Mouse (Mus musculus) cerebellum, adult 8-10 months (tissue): ENCODE results near the gene Erlec1.

Experiments
- DNase-seq: peaks from one replicate; pipeline ENCODE4 v3.0.0; 2022

Erlec1 gene

GRCm38 (mm10) chr11:30954279-30954725 lies at the start of gene Erlec1:
TSS of gene Erlec1 (minus strand) at chr11:30954335.
- peak; percentile 80 for DNase-seq

GRCm38 (mm10) chr11:31001169-31001908 lies 47.2 kb upstream of the Erlec1 start:
- DNase-seq, result no peak

- DNase-seq, result no peak
Observed at GRCm38 (mm10) chr11:31000028-31000427, 45.9 kb upstream of the Erlec1 start.

GRCm38 (mm10) chr11:30998704-30999103 lies 44.6 kb upstream of the Erlec1 start:
- DNase-seq, result no peak

- no peak for DNase-seq
Observed at GRCm38 (mm10) chr11:30998199-30998598, 44.1 kb upstream of the Erlec1 start.

GRCm38 (mm10) chr11:30996670-30997069 lies 42.5 kb upstream of the Erlec1 start:
- no peak for DNase-seq

GRCm38 (mm10) chr11:30986625-30987017 lies 32.5 kb upstream of the Erlec1 start:
- peak; percentile 7 for DNase-seq

- DNase-seq, result peak; percentile 80
Observed at GRCm38 (mm10) chr11:30985877-30986624, 31.9 kb upstream of the Erlec1 start, which contains the start of gene Chac2. TSS of gene Chac2 (minus strand) at chr11:30986350.

GRCm38 (mm10) chr11:30985237-30985636 lies 31.1 kb upstream of the Erlec1 start:
- DNase-seq, result no peak

- peak; percentile 58 for DNase-seq
Observed at GRCm38 (mm10) chr11:30953469-30954154, 523 bp downstream of the Erlec1 start.

- DNase-seq, result no peak
Observed at GRCm38 (mm10) chr11:30952829-30953228, 1.3 kb downstream of the Erlec1 start.

- peak; percentile 68 for DNase-seq
Observed at GRCm38 (mm10) chr11:30943522-30943921, 10.6 kb downstream of the Erlec1 start.

- no peak for DNase-seq
Observed at GRCm38 (mm10) chr11:30928498-30928897, 25.6 kb downstream of the Erlec1 start.

GRCm38 (mm10) chr11:30928079-30928478 lies 26.1 kb downstream of the Erlec1 start:
- DNase-seq, result no peak

- no peak for DNase-seq
Observed at GRCm38 (mm10) chr11:30923283-30923682, 30.9 kb downstream of the Erlec1 start.

- DNase-seq, result no peak
Observed at GRCm38 (mm10) chr11:30920641-30921040, 33.5 kb downstream of the Erlec1 start.

GRCm38 (mm10) chr11:30912311-30912710 lies 41.8 kb downstream of the Erlec1 start:
- no peak for DNase-seq

- DNase-seq, result no peak
Observed at GRCm38 (mm10) chr11:30899312-30899711, 54.8 kb downstream of the Erlec1 start.

- DNase-seq, result no peak
Observed at GRCm38 (mm10) chr11:30896201-30896600, 57.9 kb downstream of the Erlec1 start.

- DNase-seq, result no peak
Observed at GRCm38 (mm10) chr11:30888153-30888552, 66.0 kb downstream of the Erlec1 start.

GRCm38 (mm10) chr11:30885171-30885871 lies 68.8 kb downstream of the Erlec1 start, which contains the start of the genes Gpr75 and Asb3:
TSS of gene Gpr75 (plus strand) at chr11:30885358.
TSS of gene Asb3 (plus strand) at chr11:30885416.
- DNase-seq, result peak; percentile 83
